Mouse (Mus musculus) liver, embryonic 13.5 days (tissue): Measurements from ENCODE around the gene Nfkbib. TPM values are rescaled to one million over a fixed set of nuclear protein-coding genes. Genes with fewer than 3 reads are reported as not detected.

ENCODE experiments used
- ATAC-seq: fragments of 200-750 bp; cut with Nextera tagmentation; 2 replicates; pipeline ENCODE4 v1.8.0; 2017; ENCODE audit warnings: low read depth, mild to moderate bottlenecking, moderate number of reproducible peaks, moderate library complexity
- DNase-seq: peaks from one replicate; pipeline ENCODE4 v3.0.0; 2022
- H3K27ac ChIP-seq: fragments of 300-500 bp; sonication (generic); 2 replicates; pipeline ENCODE4 v1.5.1; 2015; ENCODE audit warnings: moderate library complexity, mild to moderate bottlenecking, inconsistent platforms
- H3K27me3 ChIP-seq: fragments of 300-500 bp; sonication (generic); 2 replicates; pipeline ENCODE4 v1.6.1; 2015; ENCODE audit warnings: mild to moderate bottlenecking, inconsistent platforms
- H3K36me3 ChIP-seq: fragments of 300-500 bp; sonication (generic); 2 replicates; pipeline ENCODE4 v1.6.1; 2015; ENCODE audit warnings: mild to moderate bottlenecking, inconsistent platforms
- H3K4me1 ChIP-seq: fragments of 300-500 bp; sonication (generic); replicated peaks from 2 replicates; pipeline ENCODE4 v1.6.1; 2015; ENCODE audit warnings: inconsistent platforms
- H3K4me2 ChIP-seq: fragments of 300-500 bp; sonication (generic); 2 replicates; pipeline ENCODE4 v1.6.1; 2015; ENCODE audit warnings: inconsistent platforms, mild to moderate bottlenecking, moderate library complexity
- H3K4me3 ChIP-seq: fragments of 300-500 bp; sonication (generic); replicated peaks from 2 replicates; pipeline ENCODE4 v1.5.1; 2015; ENCODE audit warnings: mild to moderate bottlenecking, inconsistent platforms
- H3K9ac ChIP-seq: fragments of 300-500 bp; sonication (generic); 2 replicates; pipeline ENCODE4 v1.6.1; 2015; ENCODE audit warnings: mild to moderate bottlenecking, inconsistent platforms
- H3K9me3 ChIP-seq: fragments of 300-500 bp; sonication (generic); replicated peaks from 2 replicates; pipeline ENCODE4 v1.6.1; 2016; ENCODE audit warnings: inconsistent platforms
- WGBS: fragments of 180-500 bp; shearing (Covaris S2); methylation state at CpG from one replicate; pipeline ENCODE4 v1.1.7; 2015; ENCODE audit not compliant: insufficient replicate concordance; 5-methylcytosine and 5-hydroxymethylcytosine counted together
- polyA plus RNA-seq: library from polyadenylated mRNA; unstranded; fragments of >200 nt; fragmentation: Nextera tagmentation; extraction: Ambion mirVana; gene quantifications from 2 replicates; pipeline ENCODE4 v1.2.1, GENCODE M21; 2015

Nfkbib gene
- polyA plus RNA-seq, 1 experiment from 2014 or later, result 37.1 TPM

DNA sequence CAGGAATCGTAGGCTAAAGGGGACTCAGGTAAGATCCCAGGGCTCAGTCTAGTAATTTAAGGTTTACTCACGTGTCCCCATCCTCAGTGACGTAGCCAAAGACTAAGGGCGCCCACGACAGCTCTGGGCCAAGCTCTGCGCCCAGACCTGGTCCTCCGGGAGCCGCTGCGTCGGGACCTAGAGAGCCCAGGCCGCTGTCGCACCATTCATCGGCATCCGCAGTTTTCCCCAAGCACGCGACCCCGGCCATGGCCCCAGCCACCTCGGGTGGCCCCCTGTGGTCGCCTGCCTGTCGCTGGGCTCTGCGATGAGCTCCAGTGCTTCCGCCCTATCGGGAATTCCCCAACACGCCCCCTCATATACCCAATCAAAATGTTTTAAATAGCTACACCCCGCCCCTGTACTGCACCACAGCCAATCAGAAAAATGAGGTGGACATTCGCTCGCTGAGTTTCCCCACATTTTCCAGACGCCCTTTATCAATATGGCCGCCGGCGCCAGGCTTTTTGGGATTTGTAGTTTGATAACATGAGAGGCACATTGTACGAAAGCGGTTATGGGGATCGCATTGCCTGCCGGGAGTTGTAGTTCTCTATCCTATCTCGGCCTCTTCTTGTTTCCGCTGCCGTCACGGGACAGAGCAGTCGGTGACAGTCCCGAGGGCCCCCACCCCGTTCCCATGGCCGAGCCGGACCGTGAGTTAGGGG lies 986 bp downstream of the Nfkbib start, which contains the start of gene Sirt2:
Gene Sirt2, plus strand, starts transcription at position 563 of the 707 bp plus-strand sequence.
- DNase-seq (peak; percentile 98), ATAC-seq (peak; percentile 95)
- Histone ChIP-seq H3K4me2 (peak within 1 kb of the TSS; percentile 74), H3K27me3 (no peaks in the 10 kb centered on the region), H3K36me3 (peaks cover 20% of the 10 kb centered on the region), H3K9me3 (no peaks in the 10 kb centered on the region), H3K27ac (0 out of 2 replicates have a peak within 1 kb of the TSS, but pooled peaks have one; percentile 13), H3K4me1 (peaks cover 59% of the 10 kb centered on the region), H3K4me3 (peak within 1 kb of the TSS; percentile 78), H3K9ac (peak within 1 kb of the TSS; percentile 80)
- WGBS, result under 1% methylated on average over 45 of the region's 45 CpGs

DNA sequence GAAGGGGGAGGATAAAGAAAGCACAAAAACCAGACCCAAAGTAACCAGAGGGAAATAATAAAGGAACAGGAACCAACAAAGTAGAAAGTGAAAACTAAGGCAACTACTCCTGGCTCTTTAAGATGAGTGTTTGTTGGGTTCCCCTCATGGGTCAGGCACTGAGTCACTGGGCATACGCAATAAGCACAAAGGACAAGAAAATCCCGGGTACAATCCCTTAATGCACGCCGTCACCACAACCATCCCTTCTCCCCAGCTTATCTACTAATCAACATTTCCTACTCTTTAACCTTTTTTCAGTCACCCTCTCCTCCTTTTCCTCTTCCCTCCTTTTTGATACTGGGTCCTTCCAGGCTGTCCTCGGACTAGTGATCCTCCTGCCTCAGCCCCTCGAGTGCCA lies 2.1 kb downstream of the Nfkbib start:
- Histone ChIP-seq H3K4me3 (peak overlapping the region; percentile 78), H3K9ac (peak overlapping the region; percentile 80), H3K36me3 (peaks cover 31% of the 10 kb centered on the region), H3K9me3 (no peaks in the 10 kb centered on the region), H3K4me2 (peak overlapping the region; percentile 74), H3K27ac (no peak overlapping the region), H3K27me3 (no peaks in the 10 kb centered on the region), H3K4me1 (peaks cover 48% of the 10 kb centered on the region)
- ATAC-seq, result no peak
- 49% methylated on average over 6 of the region's 6 CpGs for WGBS
- DNase-seq, result no peak

DNA sequence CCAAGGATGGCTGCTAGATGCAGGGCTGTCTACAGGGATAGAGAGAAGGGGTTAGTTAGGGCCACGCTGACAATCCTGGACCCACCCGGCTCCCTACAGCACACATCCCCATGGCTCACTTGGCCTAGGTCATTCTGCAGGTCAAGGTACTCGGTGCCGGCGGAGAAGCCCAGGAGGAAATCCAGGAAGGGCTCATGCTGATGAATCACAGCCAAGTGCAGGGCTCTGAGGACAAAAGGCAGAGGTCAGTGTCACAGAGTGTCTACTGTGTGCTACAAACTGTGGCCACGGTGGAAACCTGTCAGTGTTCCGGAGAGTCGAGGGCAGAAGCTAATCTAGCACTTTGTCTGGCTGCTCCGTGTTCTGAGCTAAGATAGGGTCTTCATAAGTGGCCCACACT lies 5.4 kb downstream of the Nfkbib start:
- peaks cover 15% of the 10 kb centered on the region for H3K4me1 ChIP-seq
- peaks cover 8% of the 10 kb centered on the region for H3K27me3 ChIP-seq
- no peak overlapping the region for H3K4me3 ChIP-seq
- DNase-seq (no peak), ATAC-seq (no peak)
- H3K9ac ChIP-seq, result no peak overlapping the region
- WGBS, result 85% methylated on average over 9 of the region's 9 CpGs
- no peak overlapping the region for H3K4me2 ChIP-seq
- H3K36me3 ChIP-seq, result peaks cover 49% of the 10 kb centered on the region
- H3K9me3 ChIP-seq, result no peaks in the 10 kb centered on the region
- no peak overlapping the region for H3K27ac ChIP-seq

DNA sequence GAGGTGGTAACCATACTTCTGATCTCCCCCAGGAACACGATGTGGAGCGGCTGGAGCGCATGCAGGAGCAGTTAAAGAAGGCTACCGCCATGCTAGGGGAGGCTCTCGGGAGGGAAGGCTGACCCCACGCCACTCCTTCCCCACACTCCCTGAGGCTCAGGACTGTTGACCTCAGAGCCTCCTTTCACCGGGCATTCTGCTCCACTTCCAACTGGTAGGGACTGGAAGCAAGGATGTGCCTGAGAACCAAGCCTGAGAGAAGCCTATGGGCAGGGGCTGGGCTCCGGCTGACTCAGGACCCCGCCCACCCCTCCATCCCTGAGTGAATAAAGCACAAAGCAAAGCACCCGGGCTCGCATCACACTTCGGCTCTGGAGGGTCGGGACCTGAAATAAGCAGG lies 8.7 kb downstream of the Nfkbib start:
- H3K4me3 ChIP-seq, result no peak overlapping the region
- no peak overlapping the region for H3K27ac ChIP-seq
- H3K27me3 ChIP-seq, result peaks cover 25% of the 10 kb centered on the region
- ATAC-seq (no peak), DNase-seq (no peak)
- no peaks in the 10 kb centered on the region for H3K9me3 ChIP-seq
- peaks cover 6% of the 10 kb centered on the region for H3K4me1 ChIP-seq
- no peak overlapping the region for H3K4me2 ChIP-seq
- no peak overlapping the region for H3K9ac ChIP-seq
- peaks cover 54% of the 10 kb centered on the region for H3K36me3 ChIP-seq
- 81% methylated on average over 13 of the region's 13 CpGs for WGBS

DNA sequence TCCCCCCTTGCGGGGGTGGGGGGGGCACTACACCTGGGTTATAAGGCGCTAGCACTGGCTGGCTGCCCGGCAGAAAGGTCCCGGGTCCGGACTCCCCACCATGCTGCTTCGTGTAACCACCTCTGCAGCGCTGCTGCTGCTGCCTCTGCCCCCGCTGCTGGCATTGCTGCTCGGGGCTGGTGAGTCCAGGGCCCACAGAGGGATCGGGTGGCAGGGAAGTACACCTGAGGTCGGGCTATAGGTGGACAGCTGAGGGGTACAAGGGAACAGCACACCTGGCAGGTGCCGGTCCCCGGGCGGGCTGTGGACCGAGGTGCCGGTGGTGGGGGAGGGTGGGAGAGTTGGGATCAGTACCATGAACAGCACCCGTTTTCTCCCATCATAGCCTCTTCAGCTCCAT lies 11.2 kb downstream of the Nfkbib start, which contains the start of gene Ccer2:
Gene Ccer2, plus strand, starts transcription at position 96 of the 400 bp plus-strand sequence.
- peaks cover 48% of the 10 kb centered on the region for H3K36me3 ChIP-seq
- H3K9me3 ChIP-seq, result no peaks in the 10 kb centered on the region
- WGBS, result 10% methylated on average over 17 of the region's 17 CpGs
- ATAC-seq (no peak), DNase-seq (no peak)
- H3K4me1 ChIP-seq, result peaks cover 6% of the 10 kb centered on the region
- H3K4me3 ChIP-seq, result no peak within 1 kb of the TSS
- H3K4me2 ChIP-seq, result no peak within 1 kb of the TSS
- H3K27ac ChIP-seq, result no peak within 1 kb of the TSS
- H3K9ac ChIP-seq, result no peak within 1 kb of the TSS
- peaks cover 25% of the 10 kb centered on the region for H3K27me3 ChIP-seq

DNA sequence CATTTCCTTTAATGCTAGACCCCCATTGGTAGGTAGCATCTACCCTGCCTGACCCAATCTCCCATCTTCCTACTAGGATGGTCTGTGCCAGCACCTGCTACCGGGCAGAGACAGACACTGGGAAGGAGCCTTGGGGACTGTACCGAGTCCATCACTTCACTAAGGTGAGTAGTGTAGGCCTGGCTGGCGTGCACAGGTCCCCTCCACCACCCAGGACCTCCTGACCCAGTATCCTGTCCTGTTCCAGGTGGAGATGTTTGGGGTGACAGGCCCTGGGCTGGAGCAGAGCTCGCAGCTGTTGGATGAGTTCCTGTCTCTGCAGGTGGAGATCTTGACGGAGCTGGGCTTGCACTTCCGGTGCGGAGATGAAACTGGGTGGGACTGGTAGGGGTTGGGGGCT lies 17.4 kb downstream of the Nfkbib start:
- no peak overlapping the region for H3K4me3 ChIP-seq
- DNase-seq, result no peak
- H3K27me3 ChIP-seq, result no peaks in the 10 kb centered on the region
- ATAC-seq, result no peak
- H3K4me2 ChIP-seq, result no peak overlapping the region
- H3K9ac ChIP-seq, result no peak overlapping the region
- H3K27ac ChIP-seq, result no peak overlapping the region
- 85% methylated on average over 7 of the region's 7 CpGs for WGBS
- no peaks in the 10 kb centered on the region for H3K9me3 ChIP-seq
- no peaks in the 10 kb centered on the region; the same call in 1 of the 2 replicates for H3K4me1 ChIP-seq
- peaks cover 62% of the 10 kb centered on the region for H3K36me3 ChIP-seq

DNA sequence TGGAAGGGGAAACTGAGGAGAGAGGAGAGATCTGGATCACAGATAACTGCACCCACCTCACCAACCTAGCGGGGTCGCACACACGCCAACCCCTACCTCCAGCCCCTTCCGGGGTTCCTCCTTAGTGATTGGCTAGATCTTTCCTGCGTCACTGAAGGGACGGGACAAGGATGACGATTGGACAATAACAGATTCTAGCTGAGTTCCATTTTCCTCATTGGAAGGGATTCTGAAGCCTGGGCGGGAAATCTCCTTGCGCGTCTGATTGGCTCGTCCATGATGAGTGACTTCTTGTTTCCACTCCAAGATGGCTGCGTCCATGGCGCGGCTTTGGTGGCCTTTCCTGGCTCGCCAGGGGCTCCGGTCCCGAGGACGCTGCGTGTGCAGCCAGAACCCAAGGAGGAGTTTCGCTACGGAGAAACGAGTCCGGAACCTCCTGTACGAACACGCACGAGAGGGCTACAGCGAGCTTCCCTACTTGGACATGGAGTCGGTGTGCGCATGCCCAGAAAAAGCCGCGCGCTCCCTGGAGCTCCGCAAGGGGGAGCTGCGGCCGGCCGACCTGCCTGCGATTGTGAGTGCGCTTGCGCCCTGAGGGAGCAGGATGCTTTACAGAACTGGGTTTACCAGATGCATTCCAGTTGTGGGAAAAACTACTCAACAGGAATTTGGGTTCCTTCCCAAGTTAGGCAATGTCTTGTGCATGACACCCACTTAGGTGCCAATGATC lies 25.4 kb downstream of the Nfkbib start, which contains the start of the genes Mrps12 and Sars2:
Gene Mrps12, minus strand, starts transcription at position 112 of the 730 bp plus-strand sequence.
Gene Sars2, plus strand, starts transcription at position 284 of the 730 bp plus-strand sequence.
- Histone ChIP-seq H3K4me1 (peaks cover 27% of the 10 kb centered on the region), H3K4me3 (peak within 1 kb of the TSS; percentile 87), H3K27me3 (no peaks in the 10 kb centered on the region), H3K4me2 (peak within 1 kb of the TSS; percentile 89), H3K36me3 (peaks cover 55% of the 10 kb centered on the region), H3K27ac (peak within 1 kb of the TSS; percentile 80), H3K9me3 (no peaks in the 10 kb centered on the region), H3K9ac (peak within 1 kb of the TSS; percentile 90)
- WGBS, result under 1% methylated on average over 39 of the region's 39 CpGs
- peak; percentile 94 for ATAC-seq
- DNase-seq, result peak; percentile 93

DNA sequence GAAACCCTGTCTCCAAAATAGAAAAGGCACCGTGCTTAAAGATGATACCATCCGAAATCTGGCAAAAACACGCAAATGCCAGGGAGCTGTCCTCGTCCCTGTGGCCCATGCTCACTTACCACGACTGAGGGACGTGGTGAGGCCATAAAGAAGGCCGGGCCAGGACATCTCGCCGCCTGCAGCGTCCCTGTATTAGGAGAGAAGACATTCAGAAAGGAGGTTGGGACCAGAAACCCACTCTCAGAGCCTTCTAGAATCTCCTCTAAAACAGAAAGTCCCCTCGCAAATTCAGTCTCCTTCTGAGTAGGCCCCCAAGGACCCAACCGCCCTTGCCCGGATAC lies 26.0 kb downstream of the Nfkbib start:
- H3K27me3 ChIP-seq, result no peaks in the 10 kb centered on the region
- peak overlapping the region; percentile 80 for H3K27ac ChIP-seq
- under 1% methylated on average over 13 of the region's 13 CpGs for WGBS
- ATAC-seq (peak; percentile 6), DNase-seq (no peak)
- H3K9ac ChIP-seq, result peak overlapping the region; percentile 90
- peak overlapping the region; percentile 87 for H3K4me3 ChIP-seq
- H3K9me3 ChIP-seq, result no peaks in the 10 kb centered on the region
- H3K4me1 ChIP-seq, result peaks cover 27% of the 10 kb centered on the region
- peak overlapping the region; percentile 89 for H3K4me2 ChIP-seq
- peaks cover 50% of the 10 kb centered on the region for H3K36me3 ChIP-seq

DNA sequence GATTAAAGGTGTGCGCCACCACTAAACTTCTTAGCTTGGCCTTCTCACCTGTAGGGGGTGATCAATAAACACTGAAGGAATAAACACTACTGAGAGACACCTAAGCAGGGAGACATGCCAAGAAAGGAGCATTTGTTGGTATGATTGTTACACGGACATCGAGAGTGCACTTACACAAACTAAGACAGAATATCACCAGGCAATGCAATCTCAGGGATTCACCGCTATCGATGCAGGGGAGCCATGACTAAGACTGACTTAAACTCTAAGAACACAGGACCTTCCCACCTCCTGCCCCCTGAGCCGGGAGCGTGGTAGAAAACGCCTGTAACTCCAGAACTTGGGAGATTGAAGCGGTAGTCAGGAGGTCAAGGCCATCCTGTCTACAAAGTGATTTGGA lies 26.4 kb downstream of the Nfkbib start:
- peaks cover 46% of the 10 kb centered on the region for H3K36me3 ChIP-seq
- no peaks in the 10 kb centered on the region for H3K9me3 ChIP-seq
- no peaks in the 10 kb centered on the region for H3K27me3 ChIP-seq
- peak overlapping the region; percentile 89 for H3K4me2 ChIP-seq
- ATAC-seq (no peak), DNase-seq (no peak)
- WGBS, result 27% methylated on average over 9 of the region's 9 CpGs
- peak overlapping the region; percentile 80 for H3K27ac ChIP-seq
- peak overlapping the region; percentile 90 for H3K9ac ChIP-seq
- H3K4me1 ChIP-seq, result peaks cover 27% of the 10 kb centered on the region
- peak overlapping the region; percentile 87 for H3K4me3 ChIP-seq

DNA sequence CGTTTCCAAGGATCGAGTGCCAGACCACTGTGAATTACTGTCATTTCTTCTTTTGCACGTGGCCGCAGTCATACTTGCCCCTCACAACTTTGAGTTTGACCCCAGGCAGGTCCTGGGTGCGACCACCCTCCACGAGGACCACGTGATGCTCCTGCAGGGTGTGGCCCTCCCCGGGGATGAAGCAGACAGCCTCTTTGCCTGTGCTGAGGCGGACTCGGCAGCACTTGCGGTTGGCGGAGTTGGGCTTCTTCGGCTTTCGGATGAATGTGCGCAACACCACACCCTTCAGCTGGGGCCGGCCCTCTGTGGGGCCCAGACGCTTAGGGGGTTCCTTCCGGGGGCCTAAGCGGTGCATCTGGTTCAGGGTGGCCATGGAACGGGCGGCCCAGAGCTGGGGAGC lies 27.5 kb downstream of the Nfkbib start:
- Histone ChIP-seq H3K36me3 (peaks cover 37% of the 10 kb centered on the region), H3K9ac (peak overlapping the region; percentile 10; the same call in 1 of the 2 replicates)
- WGBS, result 90% methylated on average over 21 of the region's 21 CpGs

DNA sequence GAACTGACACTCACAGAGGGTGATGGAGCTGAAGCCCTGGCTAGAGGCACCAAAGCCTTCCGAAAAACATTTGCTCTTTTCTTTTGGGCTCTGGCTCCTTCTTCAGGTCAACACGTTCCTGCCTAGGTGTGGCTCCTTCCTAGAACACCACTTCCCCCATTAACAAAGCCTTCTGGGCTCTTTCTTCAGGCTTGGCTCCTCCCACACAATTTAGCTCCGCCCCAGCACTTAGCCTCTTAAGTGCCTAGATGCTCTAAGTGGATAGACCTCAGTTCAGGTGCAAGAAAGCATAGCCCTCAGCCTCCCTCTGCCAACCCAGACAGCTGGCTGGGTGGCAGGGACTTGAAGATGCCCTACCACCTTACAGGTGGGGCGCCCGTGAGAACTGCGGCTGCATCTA lies 31.6 kb downstream of the Nfkbib start:
- no peak overlapping the region for H3K4me2 ChIP-seq
- H3K36me3 ChIP-seq, result peaks cover 29% of the 10 kb centered on the region
- 71% methylated on average over 6 of the region's 6 CpGs for WGBS

More for the DNA sequence above, 27.5 kb downstream of the Nfkbib start:
- no peak overlapping the region for H3K4me2 ChIP-seq
- H3K4me1 ChIP-seq, result peaks cover 27% of the 10 kb centered on the region
- no peaks in the 10 kb centered on the region for H3K27me3 ChIP-seq
- H3K27ac ChIP-seq, result no peak overlapping the region
- H3K9me3 ChIP-seq, result no peaks in the 10 kb centered on the region
- no peak overlapping the region for H3K4me3 ChIP-seq
- ATAC-seq, result no peak
- no peak for DNase-seq

More for the DNA sequence above, 31.6 kb downstream of the Nfkbib start:
- H3K4me3 ChIP-seq, result no peak overlapping the region
- H3K4me1 ChIP-seq, result peaks cover 29% of the 10 kb centered on the region
- H3K9ac ChIP-seq, result no peak overlapping the region
- 0 out of 2 replicates have a peak, but pooled peaks cover 4% of the 10 kb centered on the region for H3K9me3 ChIP-seq
- no peak for ATAC-seq
- H3K27ac ChIP-seq, result no peak overlapping the region
- H3K27me3 ChIP-seq, result peaks cover 12% of the 10 kb centered on the region
- no peak for DNase-seq
